Mouse (Mus musculus) heart, adult 2 months (tissue): ENCODE data around the gene Fam174a. TPM values are rescaled to one million over a fixed set of nuclear protein-coding genes. Genes with fewer than 3 reads are reported as not detected.

ENCODE experiments used
- DNase-seq, 2 experiments: peaks; one replicate each; pipeline ENCODE4 v3.0.0; 2021
- H3K27ac ChIP-seq: fragments of 200-600 bp; 2 replicates; pipeline ENCODE4 v1.8.1; 2022
- H3K27me3 ChIP-seq: fragments of 200-500 bp; 2 replicates; pipeline ENCODE4 v1.6.1; 2012; ENCODE audit warnings: mild to moderate bottlenecking, low read length, inconsistent platforms, mixed read lengths; ENCODE audit not compliant: control insufficient read depth, insufficient read depth
- H3K36me3 ChIP-seq: fragments of 200-500 bp; 2 replicates; pipeline ENCODE4 v1.6.1; 2012; ENCODE audit warnings: low read length, inconsistent platforms; ENCODE audit not compliant: control insufficient read depth, insufficient read depth
- H3K4me1 ChIP-seq: fragments of 200-500 bp; 2 replicates; pipeline ENCODE4 v1.6.1; 2011; ENCODE audit warnings: low read length; ENCODE audit not compliant: control insufficient read depth, insufficient read depth
- H3K4me3 ChIP-seq: fragments of 200-600 bp; 2 replicates; pipeline ENCODE4 v1.8.1; 2022
- H3K79me2 ChIP-seq: fragments of 200-500 bp; replicated peaks from 2 replicates; pipeline ENCODE4 v1.6.1; 2012; ENCODE audit warnings: mild to moderate bottlenecking, inconsistent platforms, low read length, moderate library complexity, mixed read lengths; ENCODE audit not compliant: control insufficient read depth, insufficient read depth
- H3K9ac ChIP-seq: fragments of 200-500 bp; 2 replicates; pipeline ENCODE4 v1.6.1; 2012; ENCODE audit warnings: low read depth, mild to moderate bottlenecking, control low read depth, inconsistent platforms, low read length, mixed read lengths
- CTCF ChIP-seq: fragments of 200-600 bp; IDR thresholded peaks from 2 replicates; pipeline ENCODE4 v1.8.1; 2022; ENCODE audit warnings: antibody characterized with exemption, mild to moderate bottlenecking, moderate library complexity
- EP300 ChIP-seq: fragments of 200-500 bp; IDR thresholded peaks from 2 replicates; pipeline ENCODE4 v1.6.1; 2011; ENCODE audit warnings: low read depth, low read length, control low read depth; ENCODE audit not compliant: insufficient read depth
- POLR2A ChIP-seq: fragments of 200-500 bp; IDR thresholded peaks from 2 replicates; pipeline ENCODE4 v1.6.1; 2011; ENCODE audit warnings: mild to moderate bottlenecking, low read depth, low read length, control low read depth; ENCODE audit not compliant: insufficient read depth
- WGBS: fragments of 180-500 bp; shearing (Covaris S2); methylation state at CpG from one replicate; pipeline ENCODE4 v1.1.7; 2018; 5-methylcytosine and 5-hydroxymethylcytosine counted together
- intact Hi-C: fragments of 180-260 bp; cut with DNase I; formaldehyde crosslinking; loops from one replicate; pipeline ENCODE4 v1.15.1; 2025
- polyA plus RNA-seq: library from polyadenylated mRNA; depleted of rRNA; stranded (reverse); fragments of >200 nt; gene quantifications from 2 replicates; pipeline ENCODE4 v1.2.3, GENCODE M21; 2012
- total RNA-seq, 2 experiments: library from RNA; stranded (reverse); gene quantifications; 2 replicates each; pipeline ENCODE4 v1.2.3; 2021

Gene Fam174a
- total and polyA plus RNA-seq, 3 experiments = 15.0 to 30.5 (median 23.1) TPM

DNA sequence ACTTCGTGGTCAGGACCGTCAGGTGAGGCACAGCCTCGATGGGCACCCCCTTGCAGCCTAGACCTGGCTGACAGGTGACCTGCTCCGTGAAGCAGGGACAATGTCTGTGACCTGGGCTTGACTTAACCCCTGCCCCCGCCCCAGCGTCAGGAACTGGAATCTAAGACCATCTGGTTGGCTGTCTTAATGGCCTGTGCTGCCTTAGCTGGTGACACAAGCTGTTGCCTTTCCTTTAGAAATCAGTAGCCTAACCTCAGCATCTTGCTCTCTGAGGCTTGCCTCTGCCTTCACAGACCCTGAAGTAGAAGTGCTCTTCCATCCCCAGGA, 769 bp downstream of the Fam174a start:
- Histone ChIP-seq H3K4me1 (peaks cover 11% of the 10 kb centered on the region), H3K79me2 (peaks cover 1% of the 10 kb centered on the region; the same call in 1 of the 2 replicates), H3K9ac (peak overlapping the region; percentile 84), H3K27me3 (no peaks in the 10 kb centered on the region), H3K36me3 (peaks cover 16% of the 10 kb centered on the region), H3K4me3 (peak overlapping the region; percentile 77), H3K27ac (peak overlapping the region; percentile 81)
- 0% methylated on average over 6 of the region's 6 CpGs for WGBS
- intact Hi-C loops = loop anchor here (5.0 kb wide), 2 partner anchors 138 to 448 kb away; no protein-coding TSS in a partner anchor
- TF ChIP-seq CTCF (no peak), POLR2A (no peak), EP300 (no peak)
- no peak for DNase-seq

DNA sequence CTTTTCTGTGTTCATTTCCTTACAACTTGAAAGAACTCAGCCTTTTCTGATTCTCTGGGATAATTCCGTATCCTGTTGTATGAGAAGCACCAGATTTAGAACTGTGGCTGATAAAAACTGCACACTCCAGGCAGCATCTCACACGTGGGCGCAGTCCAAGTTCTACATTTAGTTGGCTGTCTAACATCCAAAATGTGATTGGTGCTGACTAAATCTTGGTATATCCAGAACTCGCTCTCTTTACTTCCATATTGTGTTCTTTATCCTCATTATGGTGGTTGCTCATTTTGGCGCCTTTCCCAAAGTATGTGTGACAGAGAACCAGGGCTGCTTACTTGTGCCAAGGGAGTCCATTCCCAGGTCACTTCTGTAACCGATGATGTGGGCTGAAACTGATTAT, 2.6 kb downstream of the Fam174a start:
- intact Hi-C loops = no loop called here

GRCm38 (mm10) chr1:95322219-95322618, 8.8 kb downstream of the Fam174a start:
- Histone ChIP-seq H3K4me3 (no peak overlapping the region), H3K27me3 (no peaks in the 10 kb centered on the region), H3K4me1 (peaks cover 3% of the 10 kb centered on the region), H3K9ac (no peak overlapping the region), H3K79me2 (peaks cover 5% of the 10 kb centered on the region; the same call in 1 of the 2 replicates), H3K27ac (no peak overlapping the region), H3K36me3 (peaks cover 8% of the 10 kb centered on the region)
- WGBS = 78% methylated on average over 2 of the region's 2 CpGs
- intact Hi-C loops = no loop called here
- DNase-seq = no peak
- no peak for TF ChIP-seq CTCF
- TF ChIP-seq POLR2A = no peak
- no peak for TF ChIP-seq EP300

More for the DNA sequence above, 2.6 kb downstream of the Fam174a start:
- Histone ChIP-seq H3K4me3 (peak overlapping the region; percentile 19; the same call in 1 of the 2 replicates), H3K36me3 (peaks cover 16% of the 10 kb centered on the region), H3K9ac (no peak overlapping the region), H3K27me3 (no peaks in the 10 kb centered on the region), H3K27ac (peak overlapping the region; percentile 60), H3K4me1 (peaks cover 11% of the 10 kb centered on the region), H3K79me2 (peaks cover 2% of the 10 kb centered on the region; the same call in 1 of the 2 replicates)
- 32% methylated on average over 6 of the region's 6 CpGs for WGBS
- no peak for TF ChIP-seq EP300
- TF ChIP-seq CTCF = no peak
- no peak for TF ChIP-seq POLR2A
- peak in 1 of 2 experiments; percentile 10 for DNase-seq

GRCm38 (mm10) chr1:95323004-95323403, 9.6 kb downstream of the Fam174a start:
- Histone ChIP-seq H3K27me3 (no peaks in the 10 kb centered on the region), H3K4me1 (peaks cover 3% of the 10 kb centered on the region), H3K4me3 (no peak overlapping the region), H3K27ac (no peak overlapping the region), H3K79me2 (peaks cover 5% of the 10 kb centered on the region; the same call in 1 of the 2 replicates), H3K36me3 (peaks cover 8% of the 10 kb centered on the region), H3K9ac (no peak overlapping the region)
- intact Hi-C loops = no loop called here
- DNase-seq = no peak
- WGBS = 70% methylated on average over 7 of the region's 7 CpGs
- no peak for TF ChIP-seq EP300
- no peak for TF ChIP-seq CTCF
- no peak for TF ChIP-seq POLR2A

GRCm38 (mm10) chr1:95326856-95327255, 13.4 kb downstream of the Fam174a start:
- Histone ChIP-seq H3K27me3 (no peaks in the 10 kb centered on the region), H3K9ac (no peak overlapping the region), H3K4me1 (peaks cover 2% of the 10 kb centered on the region), H3K27ac (no peak overlapping the region), H3K79me2 (peaks cover 5% of the 10 kb centered on the region; the same call in 1 of the 2 replicates), H3K36me3 (peaks cover 3% of the 10 kb centered on the region), H3K4me3 (no peak overlapping the region)
- TF ChIP-seq POLR2A = no peak
- TF ChIP-seq CTCF = no peak
- TF ChIP-seq EP300 = no peak
- intact Hi-C loops = no loop called here
- no peak for DNase-seq

DNA sequence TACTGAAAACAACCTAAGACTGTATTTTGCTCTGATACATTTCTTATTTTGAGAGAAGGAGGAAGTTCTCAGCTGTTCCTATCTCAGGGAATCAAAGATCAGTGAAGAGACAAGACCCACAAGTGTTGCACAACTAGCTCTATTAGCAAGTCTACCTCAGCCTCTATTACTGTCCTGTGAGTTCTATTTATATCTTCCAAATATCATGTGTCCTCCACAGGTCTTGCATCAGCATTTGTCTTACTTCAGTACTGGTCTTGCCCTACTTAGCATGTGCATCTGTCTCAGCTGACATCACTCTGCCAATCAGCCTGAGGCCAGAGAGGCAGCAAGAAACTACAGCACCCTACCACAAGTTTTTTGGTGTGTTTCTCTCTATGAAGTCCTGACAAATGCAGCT, 26.2 kb downstream of the Fam174a start:
- TF ChIP-seq CTCF = no peak
- TF ChIP-seq EP300 = no peak
- no peak for TF ChIP-seq POLR2A
- Histone ChIP-seq H3K27me3 (no peaks in the 10 kb centered on the region), H3K27ac (no peak overlapping the region), H3K4me3 (no peak overlapping the region), H3K4me1 (no peaks in the 10 kb centered on the region), H3K36me3 (no peaks in the 10 kb centered on the region), H3K79me2 (no peaks in the 10 kb centered on the region), H3K9ac (no peak overlapping the region)
- DNase-seq = no peak
- intact Hi-C loops = no loop called here
